Mouse (Mus musculus): ENCODE measurements around the gene Polr2a.
A peak's percentile ranks its signal among the peaks of the same experiment; 100 is the strongest.

Polr2a gene

DNA sequence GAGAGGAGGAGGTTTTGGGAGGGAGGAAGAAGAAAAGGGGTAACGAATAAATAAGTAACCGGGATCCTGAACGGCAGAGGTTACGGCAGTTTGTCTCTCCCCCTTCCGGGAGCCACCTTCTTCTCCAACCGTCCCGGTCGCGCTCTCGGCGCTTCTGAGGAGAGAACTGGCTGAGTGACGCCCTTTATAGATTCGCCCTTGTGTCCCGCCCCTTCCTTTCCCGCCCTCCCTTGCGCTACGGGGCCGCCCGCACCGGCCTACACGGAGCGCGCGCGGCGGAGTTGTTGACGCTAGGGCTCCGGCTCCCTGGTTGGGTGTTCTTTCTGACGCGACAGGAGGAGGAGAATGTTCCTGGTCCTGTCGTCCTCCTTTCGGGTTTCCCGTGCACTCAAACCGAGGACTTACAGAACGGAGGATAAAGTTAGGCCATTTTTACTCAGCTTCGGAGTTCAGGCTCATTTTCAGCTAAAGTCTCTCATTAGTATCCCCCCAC lies at the start of gene Polr2a:
Gene Polr2a, minus strand, starts transcription at position 160 of the 493 bp plus-strand sequence.
- peak; percentile 98 for DNase-seq (ENCODE audit: low spot score)

DNA sequence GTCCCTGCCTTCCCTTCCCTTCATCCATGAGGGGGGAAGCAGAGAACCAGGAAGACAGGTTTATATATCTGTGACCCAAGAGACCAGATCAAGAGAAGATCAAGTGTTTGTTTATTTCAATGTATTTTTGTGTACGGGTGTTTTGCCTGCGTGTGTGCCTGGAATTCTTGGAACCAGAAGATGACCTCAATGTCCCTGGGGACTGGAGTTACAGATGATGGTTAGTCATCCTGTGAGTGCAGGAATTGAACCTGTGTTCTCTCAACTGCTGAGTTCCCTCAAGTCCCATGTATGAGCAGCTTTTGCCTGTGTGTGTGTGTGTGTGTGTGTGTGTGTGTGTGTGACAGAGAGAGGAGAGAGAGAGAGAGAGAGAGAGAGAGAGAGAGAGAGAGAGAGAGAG lies 49.2 kb upstream of the Polr2a start:
- DNase-seq (ENCODE audit: low spot score) = no peak

DNA sequence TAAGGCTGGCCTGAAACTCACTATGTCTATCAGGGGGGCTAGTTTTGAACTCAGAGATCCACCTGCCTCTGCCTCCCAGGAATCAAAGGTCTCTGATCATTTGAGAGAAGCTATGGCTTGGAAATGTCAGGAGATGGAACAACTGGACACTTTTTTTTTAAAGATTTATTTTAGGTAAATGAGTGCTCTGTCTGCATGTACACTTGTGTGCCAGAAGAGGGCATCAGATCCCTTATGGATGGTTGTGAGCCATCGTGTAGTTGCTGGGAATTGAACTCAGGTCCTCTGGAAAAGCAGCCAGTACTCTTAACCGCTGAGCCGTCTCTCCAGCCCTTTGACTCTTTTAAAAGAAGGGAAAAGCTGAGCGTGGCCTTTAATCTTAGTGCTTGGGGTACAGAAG lies 47.9 kb upstream of the Polr2a start:
- DNase-seq (ENCODE audit: low spot score) = no peak

DNA sequence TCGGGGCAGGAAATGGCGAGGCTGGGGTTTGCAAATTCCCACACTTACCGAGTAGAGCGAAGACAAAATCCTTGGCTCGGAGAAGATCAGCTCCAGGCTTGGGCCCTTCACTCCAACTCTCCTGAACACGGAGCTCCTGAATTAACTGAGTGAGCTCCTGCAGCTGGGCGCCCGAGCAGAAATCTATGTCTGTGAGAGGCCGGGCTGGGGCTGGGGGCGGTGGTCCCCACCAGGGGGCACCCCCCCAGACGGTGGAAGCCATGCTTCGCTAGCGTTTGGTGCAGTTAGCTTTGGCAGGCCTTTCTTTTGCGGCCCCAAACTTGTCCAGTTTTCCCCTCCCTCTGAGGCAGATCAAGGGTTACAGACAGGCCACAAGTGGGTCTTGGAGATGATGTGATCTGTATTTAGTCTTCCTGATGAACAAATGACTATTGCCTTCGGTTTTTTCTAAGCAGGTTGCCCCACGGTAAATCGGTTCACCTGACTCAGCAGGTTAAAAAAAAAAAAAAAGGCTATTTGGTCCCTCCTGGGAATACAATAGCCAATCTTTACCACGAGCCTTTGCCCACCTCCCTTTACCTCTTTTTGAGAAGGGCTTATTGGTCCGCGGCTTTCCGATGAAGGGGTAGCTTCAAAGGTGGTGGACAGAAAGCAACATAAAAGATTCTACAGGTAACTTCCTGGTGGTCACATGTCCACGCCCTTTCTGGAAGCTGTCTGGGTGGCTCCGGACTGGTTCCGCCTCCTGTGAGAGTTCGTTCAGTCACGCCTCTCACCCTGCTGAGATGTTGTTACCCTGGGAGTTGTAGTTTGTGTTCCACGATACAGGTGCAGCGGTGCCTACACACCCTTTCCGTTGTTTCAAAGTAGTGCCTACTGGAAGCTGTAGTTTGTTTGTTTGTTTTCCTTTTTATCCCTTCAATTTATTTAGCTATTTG lies 46.8 kb upstream of the Polr2a start, which contains the start of gene Tmem102:
Gene Tmem102, minus strand, starts transcription at position 653 of the 938 bp plus-strand sequence.
- no peak for DNase-seq (ENCODE audit: low spot score)

DNA sequence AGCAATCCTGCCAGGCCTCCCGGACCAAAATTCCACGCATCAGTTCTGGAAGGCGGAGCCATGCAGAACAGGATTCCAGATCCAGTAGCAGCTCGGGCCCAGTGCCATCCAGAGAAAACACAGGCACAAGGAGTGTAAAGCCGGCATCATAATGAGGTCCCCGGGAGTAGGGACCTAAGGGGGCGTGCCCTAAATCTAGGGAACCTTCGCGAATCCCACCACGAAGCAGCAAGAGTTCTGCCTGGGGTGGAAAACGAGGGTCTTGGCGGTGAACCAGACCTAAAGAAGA lies 46.2 kb upstream of the Polr2a start:
- no peak for DNase-seq (ENCODE audit: low spot score)

DNA sequence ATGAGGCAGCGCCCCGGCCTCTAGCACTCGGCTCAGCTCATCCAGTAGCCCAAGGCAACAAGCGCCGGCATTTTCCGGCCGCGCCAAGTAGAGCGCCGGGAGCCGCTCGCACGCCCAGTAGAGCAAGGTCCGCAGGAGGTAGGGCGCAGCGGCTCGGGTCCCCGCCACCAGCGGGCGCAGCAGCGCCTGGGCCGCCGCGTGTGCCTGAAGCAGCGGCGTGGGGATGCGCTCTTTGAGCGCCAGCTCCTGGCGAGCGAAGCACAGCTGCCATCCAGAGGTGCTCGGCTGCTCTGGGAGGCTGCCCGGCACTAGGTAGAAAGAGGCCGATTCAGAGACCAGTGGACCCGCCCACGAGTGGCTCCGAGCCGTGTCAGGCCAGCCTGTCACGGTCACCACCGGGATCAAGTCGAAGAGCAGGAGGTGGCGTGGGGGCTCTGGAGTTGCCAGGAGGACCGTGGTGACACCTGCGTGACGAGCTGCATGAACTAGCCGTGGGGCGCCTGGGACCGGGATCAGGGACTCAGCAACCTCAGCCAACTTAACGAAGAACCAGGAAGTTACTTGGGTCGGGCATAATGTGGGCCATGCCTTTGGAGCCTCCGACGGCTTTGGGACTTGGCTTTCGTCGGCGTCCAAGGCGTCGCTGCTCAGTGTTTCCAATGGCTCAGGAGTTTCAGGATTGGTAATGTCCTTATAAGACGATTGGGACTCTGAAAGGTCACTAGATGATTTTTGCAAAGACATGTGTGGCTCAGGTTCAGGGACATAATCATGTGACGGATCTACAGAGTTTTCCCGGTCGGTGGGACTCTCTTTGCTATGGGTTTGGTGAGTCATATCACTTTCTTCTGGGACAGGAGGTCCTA lies 45.6 kb upstream of the Polr2a start:
- DNase-seq (ENCODE audit: low spot score) = peak; percentile 55

DNA sequence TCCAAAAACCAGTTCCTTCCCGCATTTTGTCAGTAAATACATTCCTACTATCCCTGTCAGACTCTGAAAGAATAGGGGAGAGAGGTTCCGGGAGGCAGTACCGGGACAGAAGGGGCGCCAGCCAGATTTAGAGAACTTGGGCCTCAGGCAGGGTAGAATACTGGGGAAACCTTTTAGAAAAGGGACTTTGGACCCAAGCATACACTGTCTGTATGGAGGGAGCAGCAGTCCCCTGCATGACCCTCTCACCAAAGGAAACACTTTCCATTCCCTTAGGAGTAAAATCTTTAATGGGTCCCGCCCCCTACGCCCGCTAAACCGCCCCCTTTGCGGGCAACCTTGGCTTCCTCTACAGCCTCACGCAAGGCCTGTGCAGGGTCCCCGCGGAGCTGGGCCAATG lies 44.9 kb upstream of the Polr2a start:
- DNase-seq (ENCODE audit: low spot score) = no peak

DNA sequence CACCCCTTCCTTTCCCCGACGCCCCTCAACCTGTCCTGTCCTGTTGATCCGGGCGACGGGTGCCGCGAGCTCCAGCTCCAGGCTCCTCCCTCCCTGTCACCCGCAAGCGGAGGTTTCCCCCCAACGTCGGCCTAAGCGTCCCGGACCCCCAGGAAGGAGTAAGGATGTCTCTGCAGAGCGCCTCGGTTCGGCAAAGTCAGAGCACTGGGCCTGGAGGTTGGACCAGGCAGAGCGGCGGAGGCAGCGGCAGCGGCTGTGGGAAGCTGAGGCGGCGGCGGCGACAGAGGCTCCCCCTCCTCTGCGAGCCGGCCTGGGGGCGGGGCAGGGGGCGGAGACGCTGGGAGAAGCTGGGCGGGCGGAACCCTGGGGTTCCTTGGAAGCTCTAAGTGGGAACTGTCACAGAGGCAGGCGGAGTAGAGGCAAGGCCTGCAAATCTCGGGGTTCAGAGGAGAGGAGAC lies 44.2 kb upstream of the Polr2a start:
- no peak for DNase-seq (ENCODE audit: low spot score)

DNA sequence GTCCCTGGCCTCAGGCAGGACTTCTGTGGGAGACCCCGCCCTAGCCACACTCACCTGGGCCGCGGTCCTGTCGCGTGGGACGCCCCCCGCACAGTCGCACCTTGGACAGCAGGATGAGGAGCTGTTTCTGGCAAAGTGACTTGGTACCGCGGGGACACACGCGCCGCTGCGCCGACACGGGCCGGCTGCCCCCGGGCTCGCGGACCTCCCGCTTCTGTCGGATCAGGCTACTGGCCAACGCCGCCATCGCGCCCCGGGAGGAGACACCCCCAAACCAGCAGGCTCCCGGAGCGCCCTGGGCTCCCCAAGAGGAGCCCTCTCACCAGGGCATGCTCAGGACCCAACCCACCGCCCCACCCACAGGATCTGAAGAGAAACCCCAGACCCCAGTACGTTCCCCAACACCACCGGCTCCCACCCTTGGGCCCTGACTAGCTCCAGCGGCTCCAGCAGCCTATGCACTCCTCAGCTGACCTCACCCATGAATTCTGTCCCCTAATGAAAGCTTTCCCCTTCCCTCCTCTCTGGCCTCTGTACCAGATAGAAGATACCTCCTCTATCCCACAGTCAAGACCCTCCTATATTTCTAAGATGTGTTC lies 43.0 kb upstream of the Polr2a start, which contains the start of gene Fgf11:
Gene Fgf11, minus strand, starts transcription at position 479 of the 599 bp plus-strand sequence.
- no peak for DNase-seq (ENCODE audit: low spot score)

DNA sequence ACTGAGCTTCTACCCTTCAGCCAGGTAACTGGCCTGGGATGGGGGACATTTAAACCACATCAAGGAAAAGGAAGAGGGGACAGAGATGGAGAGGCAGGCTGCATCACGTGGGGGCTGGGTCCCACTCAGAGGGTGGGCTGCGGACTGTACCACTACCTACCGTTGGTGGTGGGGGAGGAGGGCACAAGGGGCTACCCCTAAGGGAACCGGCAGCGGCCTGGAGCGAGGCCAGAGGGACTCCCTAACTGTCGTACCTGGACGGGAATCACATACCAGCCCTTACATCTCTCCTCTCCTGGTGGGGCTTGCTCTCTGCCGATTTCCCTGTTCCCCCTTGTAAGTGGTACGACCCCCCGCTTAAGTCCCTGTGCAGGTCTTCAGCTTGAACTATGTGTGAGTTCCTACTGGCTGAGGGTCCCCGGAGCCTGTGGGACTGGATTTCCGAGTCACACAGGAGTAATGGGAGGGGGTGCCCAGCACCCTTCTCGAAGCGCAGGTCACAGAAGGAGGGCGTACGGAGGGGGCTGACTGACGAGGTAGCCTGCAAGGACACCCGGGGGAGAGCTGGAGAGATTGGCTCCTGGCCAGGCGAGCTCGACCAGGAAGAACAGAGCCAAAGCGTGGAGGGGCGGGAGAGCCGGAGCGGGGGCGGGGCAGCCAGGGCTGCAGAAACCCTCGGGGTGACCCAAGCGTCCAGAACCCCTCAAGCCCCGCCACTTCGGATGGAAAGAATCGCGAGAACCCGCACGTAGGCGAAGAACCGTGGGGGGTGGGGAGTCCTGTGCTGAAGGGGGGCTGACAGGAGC lies 42.2 kb upstream of the Polr2a start:
- DNase-seq (ENCODE audit: low spot score) = no peak

DNA sequence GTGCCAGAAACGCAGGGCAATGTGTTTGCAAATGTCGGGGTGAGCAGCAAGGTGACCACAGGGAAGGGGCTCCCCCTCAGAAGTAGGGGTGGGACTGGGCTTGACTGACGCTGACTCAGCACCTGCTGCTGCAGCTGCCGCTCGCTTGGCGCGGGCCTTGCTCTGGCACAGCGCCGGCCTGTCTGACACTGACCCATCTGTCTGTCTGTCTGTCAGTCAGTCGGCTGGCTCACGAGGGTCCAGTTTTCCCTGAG lies 41.6 kb upstream of the Polr2a start:
- no peak for DNase-seq (ENCODE audit: low spot score)

DNA sequence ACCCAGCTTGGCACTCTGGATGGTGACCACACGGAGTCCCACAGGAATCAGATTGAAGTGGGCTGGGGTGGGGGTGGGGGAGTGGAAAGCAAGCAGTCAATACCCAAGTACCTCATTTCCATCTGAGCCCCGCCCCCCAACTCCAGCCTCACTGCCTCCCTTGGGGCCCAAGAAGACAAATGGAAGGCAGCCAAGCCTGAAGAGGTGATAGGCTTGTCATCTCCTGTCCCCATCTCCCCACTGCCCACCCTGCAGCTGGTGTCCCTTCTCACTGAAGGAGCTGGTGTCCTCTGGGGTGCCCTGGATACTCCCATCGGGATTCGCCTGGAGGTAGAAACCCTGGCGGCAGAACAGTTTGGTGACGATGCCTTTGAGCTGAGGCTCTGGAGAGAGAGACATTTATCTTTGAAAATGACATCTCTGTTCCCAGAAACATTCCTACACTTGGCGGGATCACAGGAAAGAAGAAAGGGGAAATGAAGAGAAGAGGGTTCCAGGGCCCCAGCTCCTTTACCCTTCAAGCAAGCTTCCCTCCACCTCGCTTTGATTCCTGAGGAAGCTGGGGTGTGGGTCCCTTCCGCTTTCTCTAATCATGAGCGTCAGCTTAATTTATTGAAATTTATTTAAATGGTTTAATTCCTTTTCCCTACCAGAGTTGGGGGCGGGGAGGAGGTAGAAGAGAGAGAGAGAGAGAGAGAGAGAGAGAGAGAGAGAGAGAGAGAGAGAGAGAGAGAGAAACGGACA lies 41.1 kb upstream of the Polr2a start:
- DNase-seq (ENCODE audit: low spot score) = no peak

DNA sequence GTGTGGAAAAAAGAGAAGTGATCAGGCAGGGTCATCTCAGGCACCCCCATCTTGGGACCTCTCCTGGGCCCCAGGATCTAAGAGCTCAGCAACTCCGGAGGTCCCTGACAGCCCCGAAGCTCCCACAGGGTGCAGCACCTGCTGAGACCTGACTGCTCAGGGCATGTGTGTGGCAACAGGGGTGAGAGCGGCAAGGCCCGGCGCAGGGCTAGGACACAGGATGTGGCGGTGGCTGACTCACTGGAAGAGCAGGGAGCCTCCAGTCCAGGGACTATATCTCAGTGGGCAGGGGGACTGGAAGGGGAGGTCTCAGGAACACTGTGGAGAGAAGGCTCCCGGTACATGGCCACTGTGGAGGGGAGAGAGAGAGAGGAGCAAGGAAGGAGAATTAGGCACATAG lies 39.5 kb upstream of the Polr2a start:
- no peak for DNase-seq (ENCODE audit: low spot score)

DNA sequence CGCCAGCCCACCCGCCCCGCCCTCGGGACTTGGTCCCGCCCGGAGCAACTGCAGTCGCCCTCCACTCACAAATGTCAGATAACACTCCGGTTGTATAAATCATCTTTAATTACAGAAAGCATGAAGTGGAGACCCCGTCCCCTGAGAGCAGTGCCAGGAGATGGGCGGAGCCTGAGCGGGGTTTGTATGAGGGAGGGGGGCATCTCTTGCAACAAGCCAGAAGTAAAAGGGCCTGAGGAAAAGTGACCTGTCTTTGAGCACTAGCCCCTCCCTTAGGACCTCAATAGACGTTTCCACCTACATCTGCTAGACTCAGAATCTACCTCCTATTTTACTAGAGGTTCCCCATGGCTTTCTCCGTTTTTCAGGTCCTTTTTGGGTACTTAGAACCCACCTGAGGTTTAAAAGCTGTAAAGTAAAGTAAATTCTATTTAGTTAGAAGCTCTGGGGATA lies 37.6 kb upstream of the Polr2a start:
- no peak for DNase-seq (ENCODE audit: low spot score)

DNA sequence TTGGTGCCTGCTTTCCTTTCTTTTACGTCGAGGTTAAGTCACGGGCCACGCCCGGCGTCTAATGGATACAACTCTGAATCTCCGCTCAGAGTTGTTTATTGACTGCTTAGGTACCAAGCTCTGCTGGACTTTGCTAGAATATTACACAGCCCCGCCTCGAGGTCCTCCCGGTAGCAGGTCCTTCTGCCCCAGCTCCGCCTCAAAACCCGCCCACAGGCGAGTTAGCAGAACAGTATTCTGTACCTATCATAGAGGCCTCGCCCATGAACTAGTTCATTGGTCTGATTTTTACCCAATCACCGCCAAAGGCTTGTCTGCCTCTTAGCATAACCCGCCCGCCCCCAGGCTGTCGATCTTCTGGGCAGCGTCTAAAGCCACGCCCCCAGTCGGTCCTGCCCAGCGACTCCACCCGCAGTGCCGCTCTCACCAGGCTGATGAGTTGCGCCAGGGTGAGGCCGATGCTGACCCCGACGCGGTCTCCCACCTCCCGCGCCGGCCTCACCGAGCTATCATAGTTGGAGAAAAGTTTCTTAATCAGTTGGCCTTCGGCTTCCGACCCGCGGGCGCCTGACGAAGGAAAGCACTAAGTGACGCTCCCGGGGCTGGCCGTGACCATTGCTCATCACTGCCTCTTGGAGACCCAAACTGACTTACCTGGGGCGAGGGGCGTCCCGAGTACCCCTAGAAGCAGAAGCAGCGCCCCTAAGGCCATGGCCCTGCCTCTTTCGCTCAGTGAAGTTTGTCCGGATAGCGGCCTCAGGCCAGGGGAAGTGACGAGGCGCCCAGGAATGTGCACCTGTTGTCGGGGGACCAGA lies 36.9 kb upstream of the Polr2a start, which contains the start of gene Chrnb1:
Gene Chrnb1, minus strand, starts transcription at position 776 of the 815 bp plus-strand sequence.
- DNase-seq (ENCODE audit: low spot score) = peak; percentile 83

DNA sequence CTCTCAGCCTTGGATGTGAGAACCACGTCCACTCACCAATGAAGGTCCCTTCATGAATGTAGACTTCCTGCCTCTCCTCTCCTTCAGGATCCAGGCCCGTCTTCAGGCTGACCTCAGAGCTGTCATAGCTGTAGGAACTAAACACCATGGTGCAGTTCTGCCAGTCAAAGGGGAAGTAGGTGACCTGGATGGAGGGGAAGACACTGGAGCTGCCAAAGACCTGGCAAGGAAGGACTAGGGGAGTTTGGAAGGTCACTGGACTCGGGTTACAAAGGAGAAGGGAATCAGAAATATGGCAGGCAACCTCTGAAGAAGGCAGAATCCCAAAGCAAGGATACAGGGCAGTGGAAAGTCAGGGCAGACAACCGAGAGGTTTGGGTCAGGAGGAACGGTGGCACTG lies 35.0 kb upstream of the Polr2a start:
- no peak for DNase-seq (ENCODE audit: low spot score)

DNA sequence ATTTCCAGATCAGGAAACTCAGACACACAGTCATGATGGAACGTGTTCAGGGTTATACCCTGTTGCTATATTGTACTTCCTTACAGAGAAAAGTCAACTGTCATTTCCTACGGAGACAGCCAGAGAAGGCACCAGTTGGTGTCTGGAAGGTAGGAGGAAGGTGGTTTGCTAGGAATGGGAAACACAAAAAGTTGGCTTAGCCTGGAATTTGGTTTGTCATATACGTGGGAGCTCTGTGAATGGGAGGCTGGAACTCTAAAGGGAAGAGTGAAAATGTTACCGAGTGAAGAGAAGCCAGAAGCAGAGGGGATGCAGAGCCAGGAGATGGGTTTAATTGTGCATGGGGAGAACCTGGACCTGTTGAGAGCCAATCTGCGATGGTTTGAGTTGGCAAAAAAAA lies 33.0 kb upstream of the Polr2a start:
- no peak for DNase-seq (ENCODE audit: low spot score)

DNA sequence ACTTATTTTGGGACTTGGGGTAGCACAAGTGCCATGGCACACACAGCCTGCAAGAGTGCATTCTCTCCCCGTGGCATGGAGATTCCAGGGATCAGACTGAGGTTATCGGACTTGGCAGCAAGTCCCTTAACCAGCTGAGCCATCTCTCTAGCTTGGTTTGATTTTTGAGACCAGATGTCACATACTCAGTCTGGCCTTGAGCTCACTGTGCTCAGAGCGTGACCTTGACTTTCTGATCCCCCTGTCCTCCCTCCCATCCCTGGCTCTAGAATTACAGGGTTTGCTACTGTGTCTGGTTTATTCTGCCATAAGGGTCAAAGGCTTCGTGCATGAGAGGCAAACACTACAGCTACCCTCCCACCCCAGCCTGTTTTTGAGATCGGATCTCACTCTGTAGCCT lies 31.0 kb upstream of the Polr2a start:
- no peak for DNase-seq (ENCODE audit: low spot score)

DNA sequence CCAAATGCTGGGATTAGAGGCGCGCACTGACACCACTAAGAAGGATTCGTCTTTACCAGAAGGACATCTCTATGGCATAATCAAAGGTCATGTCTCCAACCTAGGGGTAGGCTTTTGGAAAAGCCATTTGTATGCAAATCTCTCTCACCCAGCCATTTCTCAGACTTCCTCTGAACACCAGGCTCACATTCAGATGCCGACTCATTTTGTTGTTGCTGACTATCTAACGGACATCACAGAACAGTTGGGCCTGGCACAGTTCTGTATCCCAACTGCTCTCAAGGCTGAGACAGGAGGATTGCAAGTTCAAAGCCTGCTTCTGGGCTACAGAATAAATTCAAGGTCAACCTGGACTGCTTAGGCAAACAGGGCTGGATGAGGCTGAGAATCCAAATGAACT lies 28.9 kb upstream of the Polr2a start:
- no peak for DNase-seq (ENCODE audit: low spot score)

DNA sequence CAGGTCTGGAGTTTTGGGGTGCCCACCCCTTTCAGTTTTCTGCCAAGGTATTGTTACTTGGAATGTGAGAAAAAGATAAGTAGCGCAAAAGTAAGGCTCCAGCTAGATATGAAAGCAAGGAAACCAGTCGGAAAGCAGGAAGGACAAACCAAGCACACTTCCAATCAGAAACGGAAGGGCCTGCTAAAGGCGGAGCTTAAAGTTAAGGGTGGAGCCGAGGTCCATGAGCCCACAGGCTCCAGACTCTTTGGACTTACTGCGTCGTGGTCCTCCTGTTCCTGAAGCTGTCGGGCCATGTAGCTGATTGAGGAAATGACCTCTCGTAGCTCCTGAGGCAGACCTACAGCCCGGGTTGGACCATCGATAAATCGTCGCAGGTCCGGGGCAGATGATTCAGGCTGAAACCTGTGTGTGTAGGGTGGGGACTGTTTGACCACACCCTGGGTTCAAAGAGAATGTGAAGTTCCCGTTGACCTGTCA lies 26.4 kb upstream of the Polr2a start:
- no peak for DNase-seq (ENCODE audit: low spot score)
